Mouse (Mus musculus) myocyte (in vitro differentiated cells): ENCODE results near the gene Gm17657. TPM values are rescaled to one million over a fixed set of nuclear protein-coding genes. Genes with fewer than 3 reads are reported as not detected.
"Not testable (repeated sequence)": the region's sequence is repeated elsewhere in the genome, so short reads cannot be mapped to it uniquely, and the experiment has no call there.

Experiments
- H3K27me3 ChIP-seq: one replicate; pipeline ENCODE4 v1.6.1; 2011; ENCODE audit not compliant: control insufficient read depth, insufficient read depth, insufficient read length
- H3K36me3 ChIP-seq: one replicate; pipeline ENCODE4 v1.6.1; 2011; ENCODE audit not compliant: control insufficient read depth, insufficient read depth
- H3K4me2 ChIP-seq: one replicate; pipeline ENCODE4 v1.6.1; 2011; ENCODE audit warnings: low read depth, control low read depth
- H3K4me3 ChIP-seq: one replicate; pipeline ENCODE4 v1.5.1; 2011; ENCODE audit warnings: mild to moderate bottlenecking, control low read depth, moderate library complexity
- H3K79me2 ChIP-seq: one replicate; pipeline ENCODE4 v1.6.1; 2011; ENCODE audit not compliant: control insufficient read depth, insufficient read depth
- H3ac ChIP-seq: one replicate; pipeline ENCODE4 v1.6.1; 2011; ENCODE audit not compliant: control insufficient read depth, insufficient read length
- CEBPB ChIP-seq: IDR thresholded peaks from 2 replicates; pipeline ENCODE4 v1.6.1; 2011; ENCODE audit warnings: mild to moderate bottlenecking, moderate library complexity; ENCODE audit not compliant: poor library complexity, insufficient read depth, severe bottlenecking
- E2F4 ChIP-seq: IDR thresholded peaks from one replicate; pipeline ENCODE4 v1.6.1; 2011; ENCODE audit warnings: mild to moderate bottlenecking, control low read depth, moderate library complexity; ENCODE audit not compliant: insufficient read depth
- MAX ChIP-seq: IDR thresholded peaks from one replicate; pipeline ENCODE4 v1.6.1; 2011; ENCODE audit warnings: low read depth, mild to moderate bottlenecking, control low read depth
- MYOD1 ChIP-seq, 3 experiments: IDR thresholded peaks; one replicate each; pipeline ENCODE4 v1.6.1; 2011; ENCODE audit warnings: control low read depth in 2 of 3, low read depth in 2 of 3, mild to moderate bottlenecking in 2 of 3, moderate library complexity in 1 of 3; ENCODE audit not compliant: insufficient read length in 2 of 3, control insufficient read depth in 1 of 3
- MYOG ChIP-seq, 3 experiments: IDR thresholded peaks; one replicate each; pipeline ENCODE4 v1.6.1; 2011; ENCODE audit warnings: control low read depth in 2 of 3, low read depth in 2 of 3, mild to moderate bottlenecking in 2 of 3; ENCODE audit not compliant: insufficient read length in 2 of 3, control insufficient read depth in 1 of 3, insufficient read depth in 1 of 3
- POLR2A ChIP-seq: IDR thresholded peaks from one replicate; pipeline ENCODE4 v1.6.1; 2011; ENCODE audit warnings: low read depth, mild to moderate bottlenecking, control low read depth, moderate library complexity; ENCODE audit not compliant: insufficient read length
- POLR2AphosphoS2 ChIP-seq: IDR thresholded peaks from one replicate; pipeline ENCODE4 v1.6.1; 2011; ENCODE audit warnings: low read depth, control low read depth; ENCODE audit not compliant: insufficient read length
- REST ChIP-seq: IDR thresholded peaks from one replicate; pipeline ENCODE4 v1.6.1; 2011; ENCODE audit warnings: mild to moderate bottlenecking, control low read depth, moderate library complexity; ENCODE audit not compliant: insufficient read depth, insufficient read length
- SRF ChIP-seq: IDR thresholded peaks from one replicate; pipeline ENCODE4 v1.6.1; 2011; ENCODE audit warnings: low read depth; ENCODE audit not compliant: control insufficient read depth, insufficient read length
- TCF12 ChIP-seq: IDR thresholded peaks from one replicate; pipeline ENCODE4 v1.6.1; 2011; ENCODE audit warnings: mild to moderate bottlenecking, control low read depth; ENCODE audit not compliant: poor library complexity, insufficient read depth, severe bottlenecking
- TCF3 ChIP-seq: IDR thresholded peaks from one replicate; pipeline ENCODE4 v1.6.1; 2011; ENCODE audit warnings: low read depth, control low read depth; ENCODE audit not compliant: insufficient read length
- USF1 ChIP-seq: IDR thresholded peaks from one replicate; pipeline ENCODE4 v1.6.1; 2011; ENCODE audit warnings: low read depth, mild to moderate bottlenecking, control low read depth, moderate library complexity
- polyA plus RNA-seq: library from polyadenylated mRNA; unstranded; fragments of >200 nt; fragmentation: generic; extraction: Trizol; gene quantifications from one replicate; pipeline ENCODE4 v1.2.1, GENCODE M21; 2012; ENCODE audit warnings: missing spikeins

Gm17657 gene
- polyA plus RNA-seq, 1 experiment = not detected

GRCm38 (mm10) chr17:29499511-29499910 lies 49.9 kb downstream of the Gm17657 start:
- Histone ChIP-seq H3K4me2 (no peak overlapping the region), H3K4me3 (no peak overlapping the region), H3K79me2 (no peaks in the 10 kb centered on the region), H3K36me3 (no peaks in the 10 kb centered on the region), H3ac (no peak overlapping the region), H3K27me3 (no peaks in the 10 kb centered on the region)
- TF ChIP-seq USF1 = no peak

- not testable (repeated sequence) for H3K27me3 ChIP-seq, H3K79me2 ChIP-seq, H3ac ChIP-seq, H3K4me3 ChIP-seq, H3K4me2 ChIP-seq, H3K36me3 ChIP-seq
Observed at GRCm38 (mm10) chr17:29498952-29499351, 50.5 kb downstream of the Gm17657 start.

DNA sequence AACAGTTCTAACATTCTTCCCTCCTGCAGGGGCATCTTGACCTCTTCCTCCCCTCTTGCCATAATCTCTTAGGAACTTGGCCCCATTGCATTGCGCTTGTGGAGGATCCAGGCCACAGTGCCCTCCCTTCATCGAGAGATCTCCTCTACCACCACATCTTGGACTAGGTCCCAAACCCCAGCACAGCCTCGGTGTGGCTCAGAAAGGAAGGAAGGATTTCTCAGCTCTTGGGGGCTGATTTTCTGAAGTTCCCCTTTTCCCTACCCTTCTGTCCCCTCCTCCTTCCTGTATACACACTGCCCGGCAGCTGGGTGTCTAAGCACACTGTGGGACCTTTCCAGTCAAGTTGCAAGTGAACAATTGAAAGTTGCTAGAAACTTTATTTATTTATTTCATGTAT lies 51.4 kb downstream of the Gm17657 start:
- TF ChIP-seq POLR2A (no peak), MYOD1 (IDR thresholded peaks at IDR 0.05; ENCODE audit: control insufficient read depth in 1 of 3, insufficient read length in 2 of 3, low read depth in 2 of 3) (no peak), TCF12 (no peak), CEBPB (no peak), MYOG (IDR thresholded peaks at IDR 0.05; ENCODE audit: control insufficient read depth in 1 of 3, insufficient read depth in 1 of 3, insufficient read length in 2 of 3, low read depth in 2 of 3) (no peak), USF1 (no peak), POLR2AphosphoS2 (no peak), E2F4 (no peak), SRF (no peak), MAX (no peak)
- Histone ChIP-seq H3K4me2 (no peak overlapping the region), H3K27me3 (no peaks in the 10 kb centered on the region), H3K36me3 (peaks cover 8% of the 10 kb centered on the region), H3ac (no peak overlapping the region), H3K4me3 (no peak overlapping the region), H3K79me2 (no peaks in the 10 kb centered on the region)

GRCm38 (mm10) chr17:29497481-29497880 lies 52.0 kb downstream of the Gm17657 start:
- H3K27me3 ChIP-seq, H3K79me2 ChIP-seq, H3K36me3 ChIP-seq, H3K4me2 ChIP-seq, H3K4me3 ChIP-seq, H3ac ChIP-seq: not testable (repeated sequence)

DNA sequence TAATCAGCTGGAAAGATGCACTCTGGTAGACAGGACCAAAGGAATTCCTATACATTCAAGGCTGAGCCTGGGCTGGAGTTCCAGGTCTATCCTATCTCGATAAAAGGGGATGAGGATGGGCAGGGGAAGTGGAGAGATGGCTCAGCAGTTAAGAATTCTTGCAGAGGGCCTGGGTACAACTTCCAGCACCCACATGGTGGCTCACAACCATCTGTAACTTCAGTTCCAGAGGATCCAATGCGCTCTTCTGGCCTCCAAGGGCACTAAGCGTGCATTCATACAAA lies 52.4 kb downstream of the Gm17657 start:
- TF ChIP-seq MYOD1 (IDR thresholded peaks at IDR 0.05; ENCODE audit: control insufficient read depth in 1 of 3, insufficient read length in 2 of 3, low read depth in 2 of 3) = no peak
- no peak for TF ChIP-seq CEBPB
- TF ChIP-seq POLR2A = no peak
- no peak for TF ChIP-seq SRF
- no peak for TF ChIP-seq TCF12
- TF ChIP-seq USF1 = no peak
- TF ChIP-seq E2F4 = no peak
- TF ChIP-seq TCF3 = no peak
- TF ChIP-seq REST = no peak
- no peak for TF ChIP-seq MAX
- TF ChIP-seq POLR2AphosphoS2 = no peak
- TF ChIP-seq MYOG (IDR thresholded peaks at IDR 0.05; ENCODE audit: control insufficient read depth in 1 of 3, insufficient read depth in 1 of 3, insufficient read length in 2 of 3, low read depth in 2 of 3) = no peak
- Histone ChIP-seq H3K79me2 (no peaks in the 10 kb centered on the region), H3K36me3 (peaks cover 8% of the 10 kb centered on the region), H3K27me3 (no peaks in the 10 kb centered on the region), H3K4me3 (no peak overlapping the region), H3K4me2 (no peak overlapping the region), H3ac (no peak overlapping the region)

DNA sequence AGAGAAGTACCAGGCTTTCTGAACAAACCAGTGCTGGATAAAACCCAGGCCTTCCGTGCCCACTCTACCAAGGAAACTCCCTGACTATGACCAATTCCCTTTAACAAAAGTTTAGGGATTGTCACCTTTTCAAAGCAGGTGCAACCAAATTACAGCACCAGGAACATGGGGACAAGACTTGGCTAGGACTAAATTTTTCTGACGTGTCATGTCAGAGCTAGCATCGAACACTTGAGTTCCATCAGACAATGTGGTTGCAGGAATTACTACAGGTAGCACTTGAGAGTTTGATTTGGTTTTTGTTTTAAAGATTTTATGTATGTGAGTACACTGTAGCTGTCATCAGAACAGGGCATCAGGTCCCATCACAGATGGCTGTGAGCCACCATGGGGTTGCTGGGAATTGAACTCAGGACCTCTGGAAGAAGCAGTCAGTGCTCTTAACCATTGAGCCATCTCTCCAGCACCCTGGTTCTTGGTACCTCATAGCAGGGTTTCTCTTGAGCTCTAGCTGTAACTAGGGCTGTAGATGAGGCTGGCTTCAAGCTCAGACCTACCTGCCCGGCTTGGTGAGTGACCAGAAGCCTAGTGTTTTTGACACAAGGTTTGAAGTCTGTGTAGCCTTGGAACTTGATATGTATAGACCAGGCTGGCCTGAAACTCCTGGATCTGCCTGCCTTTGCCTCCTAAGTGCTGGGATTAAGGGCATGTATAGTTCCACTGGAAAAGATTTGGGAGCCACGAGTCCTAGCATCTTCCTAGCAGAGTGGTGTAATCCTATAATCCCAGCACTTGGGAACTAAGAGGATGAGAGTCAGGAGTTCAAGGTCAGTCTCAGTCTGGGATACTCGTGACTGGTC lies 53.0 kb downstream of the Gm17657 start:
- Histone ChIP-seq H3K4me2 (no peak overlapping the region), H3ac (no peak overlapping the region), H3K27me3 (no peaks in the 10 kb centered on the region), H3K79me2 (no peaks in the 10 kb centered on the region), H3K4me3 (no peak overlapping the region), H3K36me3 (peaks cover 8% of the 10 kb centered on the region)
- TF ChIP-seq POLR2AphosphoS2 (peak; percentile 34), CEBPB (no peak)
